Mouse (Mus musculus): ENCODE results near the gene Rbms3.

DNA sequence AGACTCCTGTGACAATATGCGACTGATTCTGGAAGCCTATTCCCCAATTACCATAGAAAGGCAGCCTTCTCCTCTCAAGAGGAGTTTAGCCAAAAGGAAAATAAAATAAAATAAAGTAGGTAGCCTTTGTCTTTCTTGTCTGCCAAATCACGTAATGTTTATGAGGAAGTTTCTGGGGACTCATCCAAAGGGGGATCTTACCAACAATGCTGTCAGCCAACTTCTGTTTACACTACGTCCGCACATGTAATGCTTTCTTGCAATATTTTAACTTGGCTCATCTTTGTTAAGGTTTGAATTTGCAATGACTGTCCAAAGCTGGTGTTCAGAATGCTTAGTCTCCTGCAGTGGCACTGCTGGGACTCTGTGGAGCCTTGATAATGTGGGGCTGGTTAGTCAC is 1086.9 kb downstream of the Rbms3 start:
- TF ChIP-seq CTCF (IDR thresholded peaks at IDR 0.05) (no peak), EP300 (IDR thresholded peaks at IDR 0.05) (no peak)
